Mouse (Mus musculus) neural tube, embryonic 12.5 days (tissue): Measurements from ENCODE around the gene Ppp2r5b. TPM values are rescaled to one million over a fixed set of nuclear protein-coding genes. Genes with fewer than 3 reads are reported as not detected.

Experiments used
- ATAC-seq: fragments of 200-750 bp; cut with Nextera tagmentation; 2 replicates; pipeline ENCODE4 v1.8.0; 2017; ENCODE audit warnings: low read depth, mild to moderate bottlenecking, moderate TSS enrichment, moderate library complexity; ENCODE audit not compliant: low FRiP score
- H3K27ac ChIP-seq: fragments of 300-500 bp; sonication (generic); 2 replicates; pipeline ENCODE4 v1.5.1; 2016
- H3K27me3 ChIP-seq: fragments of 300-500 bp; sonication (generic); replicated peaks from 2 replicates; pipeline ENCODE4 v1.6.1; 2016; ENCODE audit warnings: mild to moderate bottlenecking
- H3K36me3 ChIP-seq: fragments of 300-500 bp; sonication (generic); 2 replicates; pipeline ENCODE4 v1.6.1; 2016; ENCODE audit warnings: mild to moderate bottlenecking
- H3K4me1 ChIP-seq: fragments of 300-500 bp; sonication (generic); 2 replicates; pipeline ENCODE4 v1.6.1; 2016
- H3K4me2 ChIP-seq: fragments of 300-500 bp; sonication (generic); replicated peaks from 2 replicates; pipeline ENCODE4 v1.6.1; 2016; ENCODE audit warnings: mild to moderate bottlenecking
- H3K4me3 ChIP-seq: fragments of 300-500 bp; sonication (generic); 2 replicates; pipeline ENCODE4 v1.5.1; 2016
- H3K9ac ChIP-seq: fragments of 300-500 bp; sonication (generic); 2 replicates; pipeline ENCODE4 v1.6.1; 2016; ENCODE audit warnings: mild to moderate bottlenecking
- H3K9me3 ChIP-seq: fragments of 300-500 bp; sonication (generic); 2 replicates; pipeline ENCODE4 v1.6.1; 2016; ENCODE audit warnings: mild to moderate bottlenecking
- WGBS: fragments of 180-500 bp; shearing (Covaris S2); methylation state at CpG from one replicate; pipeline ENCODE4 v1.1.7; 2016; 5-methylcytosine and 5-hydroxymethylcytosine counted together
- polyA plus RNA-seq: library from polyadenylated mRNA; unstranded; fragments of >200 nt; fragmentation: Nextera tagmentation; extraction: Ambion mirVana; gene quantifications from 2 replicates; pipeline ENCODE4 v1.2.1, GENCODE M21; 2016

Gene Ppp2r5b
- 77.8 and 82.8 TPM in 2 replicates for polyA plus RNA-seq

- Histone ChIP-seq H3K4me2 (peak within 1 kb of the TSS; percentile 81), H3K36me3 (peaks cover 27% of the 10 kb centered on the region), H3K9ac (peak within 1 kb of the TSS; percentile 91), H3K9me3 (no peaks in the 10 kb centered on the region), H3K4me1 (peaks cover 14% of the 10 kb centered on the region), H3K27me3 (no peaks in the 10 kb centered on the region), H3K27ac (0 out of 2 replicates have a peak within 1 kb of the TSS, but pooled peaks have one; percentile 60), H3K4me3 (peak within 1 kb of the TSS; percentile 80)
- peak; percentile 94 for ATAC-seq
- 3% methylated on average over 48 of the region's 48 CpGs for WGBS
These were observed at the start of gene Ppp2r5b for GRCm38 (mm10) chr19:6235084-6236052. Gene Ppp2r5b (minus strand): TSS chr19:6235872.

GRCm38 (mm10) chr19:6285226-6285625 lies 49.6 kb upstream of the Ppp2r5b start:
- Histone ChIP-seq H3K4me3 (no peak overlapping the region), H3K27ac (no peak overlapping the region), H3K9me3 (no peaks in the 10 kb centered on the region), H3K4me2 (no peak overlapping the region), H3K4me1 (peaks cover 3% of the 10 kb centered on the region; the same call in 1 of the 2 replicates), H3K36me3 (peaks cover 80% of the 10 kb centered on the region), H3K27me3 (no peaks in the 10 kb centered on the region), H3K9ac (no peak overlapping the region)
- 82% methylated on average over 8 of the region's 8 CpGs for WGBS
- ATAC-seq = no peak

GRCm38 (mm10) chr19:6284502-6284901 lies 48.8 kb upstream of the Ppp2r5b start:
- ATAC-seq = no peak
- 93% methylated on average over 12 of the region's 12 CpGs for WGBS
- H3K9me3 ChIP-seq = no peaks in the 10 kb centered on the region
- H3K4me1 ChIP-seq = peaks cover 10% of the 10 kb centered on the region
- no peak overlapping the region for H3K27ac ChIP-seq
- H3K9ac ChIP-seq = no peak overlapping the region
- H3K36me3 ChIP-seq = peaks cover 79% of the 10 kb centered on the region
- H3K4me2 ChIP-seq = no peak overlapping the region
- H3K4me3 ChIP-seq = no peak overlapping the region
- H3K27me3 ChIP-seq = no peaks in the 10 kb centered on the region

GRCm38 (mm10) chr19:6283001-6283400 lies 47.3 kb upstream of the Ppp2r5b start:
- Histone ChIP-seq H3K4me1 (peaks cover 25% of the 10 kb centered on the region), H3K4me2 (no peak overlapping the region), H3K9me3 (no peaks in the 10 kb centered on the region), H3K27ac (no peak overlapping the region), H3K4me3 (no peak overlapping the region), H3K36me3 (peaks cover 75% of the 10 kb centered on the region), H3K27me3 (no peaks in the 10 kb centered on the region), H3K9ac (no peak overlapping the region)
- 88% methylated on average over 5 of the region's 5 CpGs for whole genome bisulfite sequencing
- ATAC-seq = no peak

- no peak overlapping the region for H3K4me2 ChIP-seq
- no peak overlapping the region; the same call in 1 of the 2 replicates for H3K9ac ChIP-seq
- peaks cover 29% of the 10 kb centered on the region for H3K4me1 ChIP-seq
- H3K27me3 ChIP-seq = no peaks in the 10 kb centered on the region
- ATAC-seq = no peak
- WGBS = 85% methylated on average over 14 of the region's 14 CpGs
- H3K27ac ChIP-seq = no peak overlapping the region
- peaks cover 62% of the 10 kb centered on the region for H3K36me3 ChIP-seq
- H3K9me3 ChIP-seq = no peaks in the 10 kb centered on the region
- H3K4me3 ChIP-seq = no peak overlapping the region
These were observed 45.7 kb upstream of the Ppp2r5b start for GRCm38 (mm10) chr19:6281122-6282020.

- Histone ChIP-seq H3K4me3 (no peak overlapping the region), H3K36me3 (peaks cover 55% of the 10 kb centered on the region), H3K4me1 (peaks cover 31% of the 10 kb centered on the region), H3K9me3 (no peaks in the 10 kb centered on the region), H3K4me2 (no peak overlapping the region), H3K9ac (no peak overlapping the region; the same call in 1 of the 2 replicates), H3K27ac (no peak overlapping the region), H3K27me3 (no peaks in the 10 kb centered on the region)
- ATAC-seq = no peak
- 88% methylated on average over 7 of the region's 7 CpGs for WGBS
These were observed 44.9 kb upstream of the Ppp2r5b start for GRCm38 (mm10) chr19:6280554-6280953.

GRCm38 (mm10) chr19:6279481-6280144 lies 43.9 kb upstream of the Ppp2r5b start:
- 81% methylated on average over 6 of the region's 6 CpGs for WGBS
- H3K36me3 ChIP-seq = peaks cover 46% of the 10 kb centered on the region
- peaks cover 32% of the 10 kb centered on the region for H3K4me1 ChIP-seq
- no peaks in the 10 kb centered on the region for H3K27me3 ChIP-seq
- H3K9ac ChIP-seq = peak overlapping the region; percentile 87
- no peaks in the 10 kb centered on the region for H3K9me3 ChIP-seq
- peak overlapping the region; percentile 86 for H3K4me3 ChIP-seq
- no peak overlapping the region for H3K27ac ChIP-seq
- H3K4me2 ChIP-seq = peak overlapping the region; percentile 88
- no peak for ATAC-seq

- H3K36me3 ChIP-seq = peaks cover 35% of the 10 kb centered on the region
- 35% methylated on average over 6 of the region's 6 CpGs for WGBS
- H3K27ac ChIP-seq = no peak overlapping the region
- peaks cover 32% of the 10 kb centered on the region for H3K4me1 ChIP-seq
- H3K9me3 ChIP-seq = no peaks in the 10 kb centered on the region
- H3K27me3 ChIP-seq = no peaks in the 10 kb centered on the region
- no peak for ATAC-seq
- peak overlapping the region; percentile 87 for H3K9ac ChIP-seq
- peak overlapping the region; percentile 88 for H3K4me2 ChIP-seq
- H3K4me3 ChIP-seq = peak overlapping the region; percentile 86
These were observed 42.9 kb upstream of the Ppp2r5b start for GRCm38 (mm10) chr19:6278439-6279073.

- no peaks in the 10 kb centered on the region for H3K9me3 ChIP-seq
- peaks cover 28% of the 10 kb centered on the region for H3K36me3 ChIP-seq
- H3K4me2 ChIP-seq = peak overlapping the region; percentile 88
- no peak overlapping the region for H3K27ac ChIP-seq
- ATAC-seq = no peak
- H3K9ac ChIP-seq = peak overlapping the region; percentile 87
- H3K4me1 ChIP-seq = peaks cover 32% of the 10 kb centered on the region
- H3K27me3 ChIP-seq = no peaks in the 10 kb centered on the region
- 4% methylated on average over 10 of the region's 10 CpGs for whole genome bisulfite sequencing
- peak overlapping the region; percentile 86 for H3K4me3 ChIP-seq
These were observed 42.2 kb upstream of the Ppp2r5b start for GRCm38 (mm10) chr19:6277661-6278438.

GRCm38 (mm10) chr19:6276426-6277421 lies 41.1 kb upstream of the Ppp2r5b start, which contains the start of gene Ehd1:
Gene Ehd1 (plus strand): TSS chr19:6276725.
- Histone ChIP-seq H3K9ac (peak within 1 kb of the TSS; percentile 87), H3K27me3 (no peaks in the 10 kb centered on the region), H3K4me2 (peak within 1 kb of the TSS; percentile 88), H3K4me3 (peak within 1 kb of the TSS; percentile 86), H3K36me3 (peaks cover 17% of the 10 kb centered on the region; the same call in 1 of the 2 replicates), H3K9me3 (no peaks in the 10 kb centered on the region), H3K4me1 (peaks cover 32% of the 10 kb centered on the region), H3K27ac (peak within 1 kb of the TSS; percentile 50)
- under 1% methylated on average over 106 of the region's 106 CpGs for WGBS
- peak; percentile 94 for ATAC-seq
